Mouse (Mus musculus) CH12.LX (cell line): ENCODE measurements at regions not wholly inside any gene's neighbourhood (a gene's known extent, or its start where the extent isn't known, plus 50 kb on each side); places are given as distances from the start of the nearest gene placed in this dataset.

ENCODE experiments used
- CHD1 ChIP-seq: IDR thresholded peaks from 2 replicates; pipeline ENCODE4 v1.6.1; 2012; ENCODE audit warnings: low read depth, low read length, improper control_type of control experiment, inconsistent platforms
- CTCF ChIP-seq, 2 experiments: IDR thresholded peaks in 1 of 2; conservative IDR thresholded peaks in 1 of 2; 2 replicates each; pipeline ENCODE4 v1.5.1; 2011 to 2012; ENCODE audit warnings: low read depth in 2 of 2, low read length in 2 of 2, improper control_type of control experiment in 1 of 2, inconsistent platforms in 1 of 2, mild to moderate bottlenecking in 1 of 2, moderate library complexity in 1 of 2
- EP300 ChIP-seq: IDR thresholded peaks from 2 replicates; pipeline ENCODE4 v1.6.1; 2011; ENCODE audit warnings: low read length, improper control_type of control experiment
- KAT2A ChIP-seq: IDR thresholded peaks from 2 replicates; pipeline ENCODE4 v1.6.1; 2012; ENCODE audit warnings: low read length, improper control_type of control experiment, inconsistent platforms; ENCODE audit not compliant: insufficient replicate concordance
- MAFK ChIP-seq: IDR thresholded peaks from 2 replicates; pipeline ENCODE4 v1.6.1; 2011; ENCODE audit warnings: low read length, improper control_type of control experiment; ENCODE audit not compliant: insufficient replicate concordance
- MAZ ChIP-seq: IDR thresholded peaks from 2 replicates; pipeline ENCODE4 v1.6.1; 2012; ENCODE audit warnings: low read depth, mild to moderate bottlenecking, inconsistent platforms, low read length, improper control_type of control experiment, moderate library complexity
- MEF2A ChIP-seq: IDR thresholded peaks from 2 replicates; pipeline ENCODE4 v1.6.1; 2014; ENCODE audit warnings: low read depth, mild to moderate bottlenecking, inconsistent platforms, low read length, improper control_type of control experiment, borderline replicate concordance
- PAX5 ChIP-seq: IDR thresholded peaks from 2 replicates; pipeline ENCODE4 v1.6.1; 2012; ENCODE audit warnings: low read length, inconsistent platforms, mixed read lengths
- POLR2A ChIP-seq: IDR thresholded peaks from 2 replicates; pipeline ENCODE4 v1.6.1; 2011; ENCODE audit warnings: low read depth, mild to moderate bottlenecking, improper control_type of control experiment, low read length
- POLR2AphosphoS2 ChIP-seq: IDR thresholded peaks from 2 replicates; pipeline ENCODE4 v1.6.1; 2011; ENCODE audit warnings: low read depth, low read length, improper control_type of control experiment
- SMC3 ChIP-seq: IDR thresholded peaks from 2 replicates; pipeline ENCODE4 v1.6.1; 2011; ENCODE audit warnings: low read depth, low read length, improper control_type of control experiment
- TBP ChIP-seq: conservative IDR thresholded peaks from 2 replicates; pipeline ENCODE4 v1.6.1; 2011; ENCODE audit warnings: low read depth, low read length, improper control_type of control experiment
- ZC3H11A ChIP-seq: IDR thresholded peaks from 2 replicates; pipeline ENCODE4 v1.6.1; 2012; ENCODE audit warnings: low read depth, mild to moderate bottlenecking, inconsistent platforms, low read length, improper control_type of control experiment
- ZKSCAN1 ChIP-seq: IDR thresholded peaks from 2 replicates; pipeline ENCODE4 v1.6.1; 2012; ENCODE audit warnings: low read depth, inconsistent platforms, low read length, improper control_type of control experiment, borderline replicate concordance

DNA sequence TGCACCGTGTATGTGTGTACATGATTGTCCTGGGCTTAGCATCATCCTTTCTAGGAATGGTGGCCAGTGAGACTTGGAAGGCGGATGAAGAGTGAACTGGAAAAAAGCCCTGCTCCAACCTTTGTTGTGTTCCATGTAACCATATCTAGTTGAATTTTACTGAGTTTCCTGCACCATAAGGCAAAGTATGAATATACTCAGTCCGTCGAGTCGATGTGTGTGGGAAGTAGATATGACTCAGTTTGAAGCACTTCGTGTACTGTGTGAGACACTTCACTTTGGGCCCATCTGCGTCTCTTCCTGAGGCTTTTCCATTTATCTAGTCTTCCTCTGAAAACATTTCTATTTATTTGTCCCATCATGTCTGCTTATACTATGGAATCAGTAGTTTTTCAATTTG lies 139.5 kb upstream of the Sp8 start:
- TF ChIP-seq MAFK (no peak), POLR2A (no peak), CTCF (conservative IDR thresholded peaks at IDR 0.05 in 1 of 2, IDR thresholded peaks at IDR 0.05 in 1 of 2; ENCODE audit: low read depth in 2 of 2, low read length in 2 of 2) (no peak), KAT2A (no peak), TBP (no peak), ZC3H11A (no peak), SMC3 (no peak), MAZ (no peak), MEF2A (no peak), EP300 (no peak), CHD1 (no peak), ZKSCAN1 (no peak), POLR2AphosphoS2 (no peak), PAX5 (no peak)
